Mouse (Mus musculus) MN1 (cell line): ENCODE data around the gene Selenoo.

Source experiments
- DNase-seq: peaks from one replicate; pipeline ENCODE4 v3.0.0-alpha.2; 2016; ENCODE audit warnings: low spot score

The Selenoo gene

GRCm38 (mm10) chr15:89088607-89089247, at the start of gene Selenoo:
Selenoo (plus strand) TSS chr15:89089084.
- DNase-seq: peak; percentile 95

- no peak for DNase-seq
These were observed 44.5 kb upstream of the Selenoo start for GRCm38 (mm10) chr15:89044381-89044780.

- DNase-seq: no peak
These were observed 42.5 kb upstream of the Selenoo start for GRCm38 (mm10) chr15:89046356-89046755.

- DNase-seq: no peak
These were observed 34.2 kb upstream of the Selenoo start for GRCm38 (mm10) chr15:89054666-89055065.

GRCm38 (mm10) chr15:89058736-89059135, 30.1 kb upstream of the Selenoo start:
- no peak for DNase-seq

GRCm38 (mm10) chr15:89059161-89059931, 29.5 kb upstream of the Selenoo start, which contains the start of gene Panx2:
Panx2 (plus strand) TSS chr15:89059734.
- no peak for DNase-seq

- peak; percentile 36 for DNase-seq
These were observed 28.7 kb upstream of the Selenoo start for GRCm38 (mm10) chr15:89060032-89060681.

- DNase-seq: no peak
These were observed 27.9 kb upstream of the Selenoo start for GRCm38 (mm10) chr15:89060811-89061460.

- no peak for DNase-seq
These were observed 26.9 kb upstream of the Selenoo start for GRCm38 (mm10) chr15:89061761-89062517.

GRCm38 (mm10) chr15:89062518-89062910, 26.4 kb upstream of the Selenoo start:
- DNase-seq: no peak

- no peak for DNase-seq
These were observed 25.9 kb upstream of the Selenoo start for GRCm38 (mm10) chr15:89063001-89063400.

GRCm38 (mm10) chr15:89063536-89063935, 25.3 kb upstream of the Selenoo start:
- DNase-seq: no peak

GRCm38 (mm10) chr15:89064891-89065290, 24.0 kb upstream of the Selenoo start:
- DNase-seq: no peak

- DNase-seq: no peak
These were observed 21.3 kb upstream of the Selenoo start for GRCm38 (mm10) chr15:89067609-89068008.

- DNase-seq: no peak
These were observed 20.7 kb upstream of the Selenoo start for GRCm38 (mm10) chr15:89068226-89068625.

- no peak for DNase-seq
These were observed 19.5 kb upstream of the Selenoo start for GRCm38 (mm10) chr15:89069336-89069840.

- no peak for DNase-seq
These were observed 18.3 kb upstream of the Selenoo start for GRCm38 (mm10) chr15:89070606-89071005.

GRCm38 (mm10) chr15:89073993-89074603, 14.8 kb upstream of the Selenoo start:
- DNase-seq: peak; percentile 57

GRCm38 (mm10) chr15:89074613-89075477, 14.0 kb upstream of the Selenoo start, which contains the start of gene Trabd:
Trabd (plus strand) TSS chr15:89075124.
- DNase-seq: peak; percentile 51
